Mouse (Mus musculus): ENCODE measurements at regions not wholly inside any gene's neighbourhood (a gene's known extent, or its start where the extent isn't known, plus 50 kb on each side); places are given as distances from the start of the nearest gene placed in this dataset.
A peak's percentile ranks its signal among the peaks of the same experiment; 100 is the strongest.

- WGBS, result 90% methylated on average over 6 of the region's 6 CpGs
- Histone ChIP-seq H3K4me3 (replicated peaks; ENCODE audit: low read length) (no peak overlapping the region), H3K27me3 (replicated peaks; ENCODE audit: control insufficient read depth, insufficient read depth, low read length) (no peaks in the 10 kb centered on the region), H3K9ac (replicated peaks; ENCODE audit: low read depth, low read length) (no peak overlapping the region), H3K36me3 (ENCODE audit: control insufficient read depth, insufficient read depth) (no peaks in the 10 kb centered on the region), H3K27ac (ENCODE audit: low read length) (no peak overlapping the region), H3K9me3 (ENCODE audit: control insufficient read depth, low read length) (no peaks in the 10 kb centered on the region), H3K4me2 (ENCODE audit: low read length) (no peak overlapping the region), H3K4me1 (replicated peaks; ENCODE audit: control insufficient read depth, insufficient read depth, low read length) (no peaks in the 10 kb centered on the region)
- ATAC-seq, result no peak
These were observed 329.4 kb downstream of the Hlx start for GRCm38 (mm10) chr1:184402985-184403384.

GRCm38 (mm10) chr1:184395215-184395614, 337.2 kb downstream of the Hlx start:
- H3K27me3 ChIP-seq (replicated peaks; ENCODE audit: control insufficient read depth, insufficient read depth, low read length), result no peaks in the 10 kb centered on the region
- no peak overlapping the region for H3K9ac ChIP-seq (replicated peaks; ENCODE audit: low read depth, low read length)
- H3K9me3 ChIP-seq (ENCODE audit: control insufficient read depth, low read length), result no peaks in the 10 kb centered on the region
- no peak overlapping the region for H3K27ac ChIP-seq (ENCODE audit: low read length)
- H3K4me2 ChIP-seq (ENCODE audit: low read length), result no peak overlapping the region
- ATAC-seq, result no peak
- H3K4me1 ChIP-seq (replicated peaks; ENCODE audit: control insufficient read depth, insufficient read depth, low read length), result no peaks in the 10 kb centered on the region
- 49% methylated on average over 15 of the region's 15 CpGs for WGBS
- H3K4me3 ChIP-seq (replicated peaks; ENCODE audit: low read length), result no peak overlapping the region
- H3K36me3 ChIP-seq (ENCODE audit: control insufficient read depth, insufficient read depth), result no peaks in the 10 kb centered on the region

GRCm38 (mm10) chr1:184394559-184395194, 337.7 kb downstream of the Hlx start:
- Histone ChIP-seq H3K9ac (replicated peaks; ENCODE audit: low read depth, low read length) (no peak overlapping the region), H3K9me3 (ENCODE audit: control insufficient read depth, low read length) (no peaks in the 10 kb centered on the region), H3K36me3 (ENCODE audit: control insufficient read depth, insufficient read depth) (no peaks in the 10 kb centered on the region), H3K27ac (ENCODE audit: low read length) (no peak overlapping the region), H3K4me1 (replicated peaks; ENCODE audit: control insufficient read depth, insufficient read depth, low read length) (no peaks in the 10 kb centered on the region), H3K4me2 (ENCODE audit: low read length) (no peak overlapping the region), H3K4me3 (replicated peaks; ENCODE audit: low read length) (no peak overlapping the region), H3K27me3 (replicated peaks; ENCODE audit: control insufficient read depth, insufficient read depth, low read length) (no peaks in the 10 kb centered on the region)
- 78% methylated on average over 12 of the region's 12 CpGs for WGBS
- no peak for ATAC-seq

- H3K4me3 ChIP-seq (replicated peaks; ENCODE audit: low read length), result no peak overlapping the region
- no peaks in the 10 kb centered on the region for H3K27me3 ChIP-seq (replicated peaks; ENCODE audit: control insufficient read depth, insufficient read depth, low read length)
- WGBS, result 51% methylated on average over 7 of the region's 7 CpGs
- no peak overlapping the region for H3K4me2 ChIP-seq (ENCODE audit: low read length)
- ATAC-seq, result no peak
- no peak overlapping the region for H3K27ac ChIP-seq (ENCODE audit: low read length)
- no peak overlapping the region for H3K9ac ChIP-seq (replicated peaks; ENCODE audit: low read depth, low read length)
- H3K36me3 ChIP-seq (ENCODE audit: control insufficient read depth, insufficient read depth), result no peaks in the 10 kb centered on the region
- H3K9me3 ChIP-seq (ENCODE audit: control insufficient read depth, low read length), result no peaks in the 10 kb centered on the region
- no peaks in the 10 kb centered on the region for H3K4me1 ChIP-seq (replicated peaks; ENCODE audit: control insufficient read depth, insufficient read depth, low read length)
These were observed 348.2 kb downstream of the Hlx start for GRCm38 (mm10) chr1:184384088-184384823.

GRCm38 (mm10) chr1:184378665-184379064, 344.6 kb upstream of the 1700056E22Rik start:
- H3K27me3 ChIP-seq (replicated peaks; ENCODE audit: control insufficient read depth, insufficient read depth, low read length), result no peaks in the 10 kb centered on the region
- no peak overlapping the region for H3K9ac ChIP-seq (replicated peaks; ENCODE audit: low read depth, low read length)
- H3K27ac ChIP-seq (ENCODE audit: low read length), result no peak overlapping the region
- H3K4me1 ChIP-seq (replicated peaks; ENCODE audit: control insufficient read depth, insufficient read depth, low read length), result no peaks in the 10 kb centered on the region
- H3K4me2 ChIP-seq (ENCODE audit: low read length), result no peak overlapping the region
- no peak for ATAC-seq
- H3K4me3 ChIP-seq (replicated peaks; ENCODE audit: low read length), result no peak overlapping the region
- H3K9me3 ChIP-seq (ENCODE audit: control insufficient read depth, low read length), result no peaks in the 10 kb centered on the region
- H3K36me3 ChIP-seq (ENCODE audit: control insufficient read depth, insufficient read depth), result no peaks in the 10 kb centered on the region
- 95% methylated on average over 1 of the region's 1 CpGs for WGBS

GRCm38 (mm10) chr1:184365026-184365425, 330.9 kb upstream of the 1700056E22Rik start:
- Histone ChIP-seq H3K4me1 (replicated peaks; ENCODE audit: control insufficient read depth, insufficient read depth, low read length) (no peaks in the 10 kb centered on the region; the same call in 1 of the 2 replicates), H3K36me3 (ENCODE audit: control insufficient read depth, insufficient read depth) (no peaks in the 10 kb centered on the region), H3K27me3 (replicated peaks; ENCODE audit: control insufficient read depth, insufficient read depth, low read length) (no peaks in the 10 kb centered on the region), H3K27ac (ENCODE audit: low read length) (no peak overlapping the region), H3K4me2 (ENCODE audit: low read length) (no peak overlapping the region), H3K9me3 (ENCODE audit: control insufficient read depth, low read length) (no peaks in the 10 kb centered on the region), H3K4me3 (replicated peaks; ENCODE audit: low read length) (no peak overlapping the region), H3K9ac (replicated peaks; ENCODE audit: low read depth, low read length) (no peak overlapping the region)
- no peak for ATAC-seq

GRCm38 (mm10) chr1:184358226-184358568, 324.1 kb upstream of the 1700056E22Rik start:
- WGBS, result 71% methylated on average over 6 of the region's 6 CpGs
- H3K36me3 ChIP-seq (ENCODE audit: control insufficient read depth, insufficient read depth), result no peaks in the 10 kb centered on the region
- no peaks in the 10 kb centered on the region for H3K9me3 ChIP-seq (ENCODE audit: control insufficient read depth, low read length)
- no peak overlapping the region for H3K9ac ChIP-seq (replicated peaks; ENCODE audit: low read depth, low read length)
- H3K4me3 ChIP-seq (replicated peaks; ENCODE audit: low read length), result no peak overlapping the region
- no peaks in the 10 kb centered on the region for H3K27me3 ChIP-seq (replicated peaks; ENCODE audit: control insufficient read depth, insufficient read depth, low read length)
- no peaks in the 10 kb centered on the region; the same call in 1 of the 2 replicates for H3K4me1 ChIP-seq (replicated peaks; ENCODE audit: control insufficient read depth, insufficient read depth, low read length)
- ATAC-seq, result peak; percentile 45; the same call in 1 of the 2 replicates
- no peak overlapping the region for H3K27ac ChIP-seq (ENCODE audit: low read length)
- H3K4me2 ChIP-seq (ENCODE audit: low read length), result no peak overlapping the region

GRCm38 (mm10) chr1:184357474-184358225, 323.5 kb upstream of the 1700056E22Rik start:
- no peaks in the 10 kb centered on the region for H3K9me3 ChIP-seq (ENCODE audit: control insufficient read depth, low read length)
- no peaks in the 10 kb centered on the region; the same call in 1 of the 2 replicates for H3K4me1 ChIP-seq (replicated peaks; ENCODE audit: control insufficient read depth, insufficient read depth, low read length)
- ATAC-seq, result peak; percentile 12; the same call in 1 of the 2 replicates
- H3K4me2 ChIP-seq (ENCODE audit: low read length), result no peak overlapping the region
- no peak overlapping the region for H3K27ac ChIP-seq (ENCODE audit: low read length)
- H3K4me3 ChIP-seq (replicated peaks; ENCODE audit: low read length), result no peak overlapping the region
- 79% methylated on average over 4 of the region's 4 CpGs for whole genome bisulfite sequencing
- no peaks in the 10 kb centered on the region for H3K36me3 ChIP-seq (ENCODE audit: control insufficient read depth, insufficient read depth)
- no peaks in the 10 kb centered on the region for H3K27me3 ChIP-seq (replicated peaks; ENCODE audit: control insufficient read depth, insufficient read depth, low read length)
- no peak overlapping the region for H3K9ac ChIP-seq (replicated peaks; ENCODE audit: low read depth, low read length)

GRCm38 (mm10) chr1:184353832-184354449, 319.8 kb upstream of the 1700056E22Rik start:
- Histone ChIP-seq H3K9me3 (ENCODE audit: control insufficient read depth, low read length) (no peaks in the 10 kb centered on the region), H3K4me3 (replicated peaks; ENCODE audit: low read length) (no peak overlapping the region), H3K9ac (replicated peaks; ENCODE audit: low read depth, low read length) (no peak overlapping the region), H3K4me2 (ENCODE audit: low read length) (no peak overlapping the region), H3K36me3 (ENCODE audit: control insufficient read depth, insufficient read depth) (no peaks in the 10 kb centered on the region), H3K4me1 (replicated peaks; ENCODE audit: control insufficient read depth, insufficient read depth, low read length) (no peaks in the 10 kb centered on the region; the same call in 1 of the 2 replicates), H3K27me3 (replicated peaks; ENCODE audit: control insufficient read depth, insufficient read depth, low read length) (no peaks in the 10 kb centered on the region), H3K27ac (ENCODE audit: low read length) (no peak overlapping the region)
- WGBS, result 70% methylated on average over 8 of the region's 8 CpGs
- no peak for ATAC-seq
